Mouse (Mus musculus) forebrain, embryonic 16.5 days (tissue): ENCODE data around the gene Krt12. TPM values are rescaled to one million over a fixed set of nuclear protein-coding genes. Genes with fewer than 3 reads are reported as not detected.

Experiments
- ATAC-seq: fragments of 200-750 bp; cut with Nextera tagmentation; 2 replicates; pipeline ENCODE4 v1.8.0; 2017; ENCODE audit warnings: mild to moderate bottlenecking, moderate library complexity
- H3K27ac ChIP-seq: fragments of 300-500 bp; sonication (generic); 2 replicates; pipeline ENCODE4 v1.5.1; 2014; ENCODE audit warnings: low read length, control low read depth
- H3K27me3 ChIP-seq: fragments of 300-500 bp; sonication (generic); replicated peaks from 2 replicates; pipeline ENCODE4 v1.6.1; 2014; ENCODE audit warnings: low read length; ENCODE audit not compliant: control insufficient read depth, insufficient read depth
- H3K36me3 ChIP-seq: fragments of 300-500 bp; sonication (generic); 2 replicates; pipeline ENCODE4 v1.6.1; 2014; ENCODE audit not compliant: control insufficient read depth, insufficient read depth
- H3K4me1 ChIP-seq: fragments of 300-500 bp; sonication (generic); replicated peaks from 2 replicates; pipeline ENCODE4 v1.6.1; 2014; ENCODE audit warnings: low read length; ENCODE audit not compliant: control insufficient read depth, insufficient read depth
- H3K4me2 ChIP-seq: fragments of 300-500 bp; sonication (generic); 2 replicates; pipeline ENCODE4 v1.6.1; 2014; ENCODE audit warnings: mild to moderate bottlenecking, low read length, control low read depth
- H3K4me3 ChIP-seq: fragments of 300-500 bp; sonication (generic); replicated peaks from 2 replicates; pipeline ENCODE4 v1.5.1; 2014; ENCODE audit warnings: mild to moderate bottlenecking, low read length, control low read depth
- H3K9ac ChIP-seq: fragments of 300-500 bp; sonication (generic); replicated peaks from 2 replicates; pipeline ENCODE4 v1.6.1; 2014; ENCODE audit warnings: low read depth, low read length, control low read depth
- H3K9me3 ChIP-seq: fragments of 300-500 bp; sonication (generic); 2 replicates; pipeline ENCODE4 v1.6.1; 2016; ENCODE audit warnings: low read length; ENCODE audit not compliant: control insufficient read depth
- WGBS: fragments of 180-500 bp; shearing (Covaris S2); extraction: QIAGEN DNeasy Blood & Tissue Kit; methylation state at CpG from one replicate; pipeline ENCODE4 v1.1.7; 2014; 5-methylcytosine and 5-hydroxymethylcytosine counted together
- polyA plus RNA-seq: library from polyadenylated mRNA; unstranded; fragments of >200 nt; fragmentation: Nextera tagmentation; extraction: Ambion mirVana; gene quantifications from 2 replicates; pipeline ENCODE4 v1.2.1, GENCODE M21; 2015

Gene Krt12
- polyA plus RNA-seq, 1 experiment from 2014 or later: 0.18 TPM

DNA sequence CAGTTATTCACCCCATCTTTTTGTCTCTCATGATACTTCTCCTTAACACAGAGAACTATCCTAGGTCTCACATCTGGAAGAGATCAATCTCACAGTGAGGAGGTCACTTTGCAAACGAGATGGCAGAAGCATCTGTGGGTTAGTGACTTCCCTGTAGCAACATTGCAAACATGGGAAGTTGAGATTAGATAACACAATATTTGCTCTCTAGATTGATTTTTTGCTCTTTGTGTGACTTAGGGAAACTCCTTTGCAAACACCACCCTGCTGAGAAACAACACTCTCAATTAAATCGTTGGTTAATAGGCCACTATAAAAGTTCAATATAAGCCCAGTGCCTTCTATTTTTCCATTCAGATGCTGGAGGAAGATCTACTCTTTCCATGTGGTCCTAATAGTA is 26.7 kb upstream of the Krt12 start:
- H3K4me2 ChIP-seq: no peak overlapping the region
- no peaks in the 10 kb centered on the region for H3K36me3 ChIP-seq
- no peaks in the 10 kb centered on the region for H3K9me3 ChIP-seq
- H3K4me3 ChIP-seq: no peak overlapping the region
- no peaks in the 10 kb centered on the region for H3K4me1 ChIP-seq
- H3K27me3 ChIP-seq: no peaks in the 10 kb centered on the region
- no peak overlapping the region for H3K9ac ChIP-seq
- WGBS: 76% methylated on average over 2 of the region's 2 CpGs
- no peak overlapping the region for H3K27ac ChIP-seq
- ATAC-seq: no peak

DNA sequence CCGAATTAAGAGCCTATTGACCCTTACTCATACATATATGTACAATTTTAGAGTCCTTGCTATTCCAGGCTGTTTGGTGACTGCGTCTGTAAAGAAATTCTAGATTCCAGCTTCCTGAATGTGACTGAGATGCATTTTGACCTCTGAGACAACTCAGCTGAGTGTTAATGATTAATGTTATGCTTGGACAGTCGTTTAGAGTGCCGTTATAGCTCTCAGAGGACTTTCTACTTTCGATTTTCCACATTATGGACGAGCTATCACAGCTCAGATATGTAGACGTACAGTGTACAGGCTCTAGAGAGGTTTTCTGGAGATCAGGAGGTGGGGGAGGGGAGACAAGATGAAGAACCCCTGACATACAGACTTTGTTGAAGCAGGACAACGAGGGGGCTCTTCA is 19.2 kb upstream of the Krt12 start:
- WGBS: 72% methylated on average over 8 of the region's 8 CpGs
- Histone ChIP-seq H3K9me3 (no peaks in the 10 kb centered on the region), H3K9ac (no peak overlapping the region), H3K27me3 (no peaks in the 10 kb centered on the region), H3K27ac (no peak overlapping the region), H3K4me1 (no peaks in the 10 kb centered on the region), H3K4me3 (no peak overlapping the region), H3K36me3 (no peaks in the 10 kb centered on the region), H3K4me2 (no peak overlapping the region)
- no peak for ATAC-seq

DNA sequence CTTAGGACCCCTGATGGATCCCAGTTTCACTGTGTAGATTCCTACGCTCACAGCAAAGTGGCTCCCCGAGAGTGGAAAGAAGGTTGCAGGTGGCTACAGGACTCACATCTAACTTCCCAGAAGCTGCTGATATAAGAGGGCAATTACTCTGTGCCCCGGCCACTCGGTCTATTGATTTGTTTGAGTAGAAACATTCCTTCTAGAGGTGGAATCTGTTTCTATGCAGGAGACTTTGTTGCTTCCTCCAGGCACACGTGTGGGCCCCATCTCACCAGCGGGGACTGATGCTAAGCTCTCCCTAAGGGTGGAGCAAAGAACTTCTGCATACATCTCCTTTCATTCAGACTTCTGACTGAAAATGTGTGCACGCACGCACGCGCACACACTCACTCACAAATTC is 17.4 kb upstream of the Krt12 start:
- no peak for ATAC-seq
- 79% methylated on average over 10 of the region's 10 CpGs for WGBS
- Histone ChIP-seq H3K27me3 (no peaks in the 10 kb centered on the region), H3K36me3 (no peaks in the 10 kb centered on the region), H3K9me3 (no peaks in the 10 kb centered on the region), H3K9ac (no peak overlapping the region), H3K4me1 (no peaks in the 10 kb centered on the region), H3K4me2 (no peak overlapping the region), H3K27ac (no peak overlapping the region), H3K4me3 (no peak overlapping the region)

DNA sequence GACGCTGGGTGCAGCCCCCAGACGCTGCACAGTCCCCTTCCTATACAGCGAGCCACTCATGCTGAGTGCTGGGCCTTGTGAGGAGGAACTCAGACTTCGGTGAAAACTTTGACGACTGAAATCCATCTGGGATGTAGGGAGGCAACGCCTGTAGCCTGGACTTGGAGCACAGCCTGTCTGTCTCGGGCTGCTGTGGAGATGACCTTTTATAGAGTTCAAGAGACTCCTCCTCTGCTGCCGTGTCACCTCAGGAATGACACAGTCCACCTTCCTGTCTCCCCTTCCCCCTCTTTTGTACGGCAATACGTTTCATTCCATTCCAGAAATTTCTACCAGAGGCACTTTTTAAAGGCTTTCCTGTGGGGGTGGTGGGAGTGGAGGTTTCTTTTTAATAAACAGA is 15.9 kb upstream of the Krt12 start, which contains the start of gene Krt20:
Gene Krt20 (minus strand): TSS at position 179 of the 400 bp plus-strand sequence.
- ATAC-seq: no peak
- 69% methylated on average over 10 of the region's 10 CpGs for WGBS

DNA sequence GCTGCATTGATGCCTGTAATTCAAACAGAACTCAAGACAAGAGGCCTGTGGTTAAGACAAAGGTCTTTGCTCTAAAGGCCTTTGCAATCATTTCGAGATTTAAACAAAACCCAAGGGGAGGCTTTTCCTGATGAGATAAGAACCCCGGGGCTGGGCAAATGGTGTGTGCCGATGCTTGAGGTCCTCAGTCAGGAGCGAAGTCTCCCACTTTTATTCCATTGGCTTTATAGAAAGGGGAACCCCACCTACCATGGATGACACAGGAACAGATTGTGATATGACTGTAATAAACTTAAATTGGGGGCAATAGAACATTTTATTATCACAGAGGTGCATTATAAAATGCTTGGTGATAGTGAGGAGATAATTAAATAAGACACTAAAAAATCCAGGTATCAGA is 14.6 kb upstream of the Krt12 start:
- no peaks in the 10 kb centered on the region for H3K27me3 ChIP-seq
- H3K27ac ChIP-seq: no peak overlapping the region
- H3K36me3 ChIP-seq: no peaks in the 10 kb centered on the region
- no peak for ATAC-seq
- no peak overlapping the region for H3K9ac ChIP-seq
- H3K4me1 ChIP-seq: no peaks in the 10 kb centered on the region
- no peak overlapping the region for H3K4me2 ChIP-seq
- WGBS: 37% methylated on average over 4 of the region's 4 CpGs
- H3K9me3 ChIP-seq: no peaks in the 10 kb centered on the region
- H3K4me3 ChIP-seq: no peak overlapping the region

More for the DNA sequence above, 15.9 kb upstream of the Krt12 start, which contains the start of gene Krt20:
- H3K9me3 ChIP-seq: no peaks in the 10 kb centered on the region
- no peak within 1 kb of the TSS for H3K4me2 ChIP-seq
- no peaks in the 10 kb centered on the region for H3K27me3 ChIP-seq
- no peak within 1 kb of the TSS for H3K9ac ChIP-seq
- no peak within 1 kb of the TSS for H3K27ac ChIP-seq
- no peak within 1 kb of the TSS for H3K4me3 ChIP-seq
- H3K36me3 ChIP-seq: no peaks in the 10 kb centered on the region
- no peaks in the 10 kb centered on the region for H3K4me1 ChIP-seq

DNA sequence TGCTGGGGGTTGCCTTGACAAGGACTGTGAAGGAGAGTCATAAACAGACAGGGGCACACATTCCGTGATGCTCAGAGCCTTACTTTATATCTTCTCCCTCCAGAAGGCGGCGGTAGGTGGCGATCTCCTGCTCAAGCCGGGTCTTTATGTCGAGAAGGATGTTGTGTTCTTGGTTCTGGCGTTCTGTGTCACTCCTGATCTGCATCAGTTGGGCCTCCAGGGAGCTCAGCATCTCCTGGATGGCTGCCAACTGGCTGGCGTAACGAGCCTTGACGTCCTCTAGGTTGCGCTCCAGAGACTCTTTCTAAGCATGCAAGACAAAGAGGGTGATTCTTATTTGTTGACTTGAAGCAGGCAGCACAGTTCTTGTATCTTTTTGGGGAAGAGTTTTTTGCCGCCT is 8.6 kb upstream of the Krt12 start:
- no peak overlapping the region for H3K9ac ChIP-seq
- no peak overlapping the region for H3K4me3 ChIP-seq
- no peaks in the 10 kb centered on the region for H3K9me3 ChIP-seq
- WGBS: 45% methylated on average over 12 of the region's 12 CpGs
- H3K36me3 ChIP-seq: no peaks in the 10 kb centered on the region
- no peaks in the 10 kb centered on the region for H3K27me3 ChIP-seq
- ATAC-seq: no peak
- no peak overlapping the region for H3K27ac ChIP-seq
- 0 out of 2 replicates have a peak, but pooled peaks cover 3% of the 10 kb centered on the region for H3K4me1 ChIP-seq
- H3K4me2 ChIP-seq: no peak overlapping the region

DNA sequence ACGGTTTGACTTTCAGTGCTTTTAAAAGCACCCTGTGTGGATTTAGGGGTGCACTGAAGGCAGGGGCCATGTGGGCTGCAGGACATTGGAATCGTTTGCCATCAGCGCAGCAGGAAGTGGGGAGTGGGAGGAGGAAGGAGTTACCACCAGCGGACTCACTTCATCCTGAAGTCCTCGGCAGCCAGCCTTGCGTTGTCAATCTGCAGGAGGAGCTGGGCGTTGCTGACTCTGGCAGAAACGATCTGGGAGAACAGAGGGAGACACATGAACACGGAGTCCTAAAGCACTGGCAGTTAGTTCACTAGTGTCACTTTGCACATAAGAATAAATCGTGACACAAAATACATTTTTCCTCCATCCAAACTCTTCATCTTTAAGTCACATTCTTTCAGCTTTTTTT is 1.5 kb downstream of the Krt12 start:
- H3K4me2 ChIP-seq: no peak overlapping the region
- WGBS: 57% methylated on average over 10 of the region's 10 CpGs
- H3K4me3 ChIP-seq: no peak overlapping the region
- H3K27ac ChIP-seq: no peak overlapping the region
- no peaks in the 10 kb centered on the region for H3K9me3 ChIP-seq
- H3K4me1 ChIP-seq: no peaks in the 10 kb centered on the region
- no peaks in the 10 kb centered on the region for H3K36me3 ChIP-seq
- H3K9ac ChIP-seq: no peak overlapping the region
- no peak for ATAC-seq
- no peaks in the 10 kb centered on the region for H3K27me3 ChIP-seq

DNA sequence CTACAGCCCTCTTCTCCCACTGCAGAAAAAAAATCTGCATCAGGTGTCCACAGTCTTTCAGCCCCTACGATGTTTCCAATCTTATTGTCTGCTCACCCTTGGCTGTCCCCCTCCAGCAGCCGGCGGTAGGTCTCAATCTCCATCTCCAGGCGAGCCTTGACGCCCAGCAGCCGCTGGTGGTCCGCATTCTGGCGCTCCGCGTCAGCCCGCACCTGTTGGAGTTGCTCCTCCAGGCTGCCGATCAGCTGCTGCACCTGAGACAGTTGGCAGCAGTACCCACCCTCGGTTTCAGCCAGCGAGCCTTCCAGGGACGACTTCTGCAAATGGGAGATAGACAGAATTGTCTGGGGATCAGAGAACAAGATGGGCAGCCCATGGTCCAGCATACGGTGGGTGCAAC is 4.2 kb downstream of the Krt12 start:
- ATAC-seq: no peak
- Histone ChIP-seq H3K9ac (no peak overlapping the region), H3K27ac (no peak overlapping the region), H3K4me3 (no peak overlapping the region), H3K4me2 (no peak overlapping the region), H3K27me3 (no peaks in the 10 kb centered on the region), H3K36me3 (no peaks in the 10 kb centered on the region), H3K9me3 (no peaks in the 10 kb centered on the region), H3K4me1 (no peaks in the 10 kb centered on the region)
- whole genome bisulfite sequencing: 66% methylated on average over 16 of the region's 16 CpGs

DNA sequence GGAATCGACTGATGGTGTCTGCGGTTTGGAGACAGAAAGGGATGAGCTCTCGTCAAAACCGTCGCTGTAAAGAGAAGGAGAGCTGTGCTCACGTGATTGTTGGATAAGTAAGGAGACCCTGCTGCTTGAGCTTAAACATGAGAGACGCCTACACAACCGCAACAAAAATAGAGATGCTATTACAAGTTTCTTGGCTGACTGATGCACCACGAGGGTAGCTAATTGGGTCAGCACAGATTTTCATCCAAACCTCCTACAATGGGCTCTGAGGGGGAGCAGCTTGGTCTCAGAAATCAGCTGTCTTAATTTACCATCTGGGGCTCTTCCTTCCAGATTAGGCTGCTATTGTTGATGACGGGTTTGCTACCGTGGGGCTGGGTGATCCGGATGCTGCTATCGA is 5.2 kb downstream of the Krt12 start:
- H3K9ac ChIP-seq: no peak overlapping the region
- WGBS: 66% methylated on average over 13 of the region's 13 CpGs
- ATAC-seq: no peak

DNA sequence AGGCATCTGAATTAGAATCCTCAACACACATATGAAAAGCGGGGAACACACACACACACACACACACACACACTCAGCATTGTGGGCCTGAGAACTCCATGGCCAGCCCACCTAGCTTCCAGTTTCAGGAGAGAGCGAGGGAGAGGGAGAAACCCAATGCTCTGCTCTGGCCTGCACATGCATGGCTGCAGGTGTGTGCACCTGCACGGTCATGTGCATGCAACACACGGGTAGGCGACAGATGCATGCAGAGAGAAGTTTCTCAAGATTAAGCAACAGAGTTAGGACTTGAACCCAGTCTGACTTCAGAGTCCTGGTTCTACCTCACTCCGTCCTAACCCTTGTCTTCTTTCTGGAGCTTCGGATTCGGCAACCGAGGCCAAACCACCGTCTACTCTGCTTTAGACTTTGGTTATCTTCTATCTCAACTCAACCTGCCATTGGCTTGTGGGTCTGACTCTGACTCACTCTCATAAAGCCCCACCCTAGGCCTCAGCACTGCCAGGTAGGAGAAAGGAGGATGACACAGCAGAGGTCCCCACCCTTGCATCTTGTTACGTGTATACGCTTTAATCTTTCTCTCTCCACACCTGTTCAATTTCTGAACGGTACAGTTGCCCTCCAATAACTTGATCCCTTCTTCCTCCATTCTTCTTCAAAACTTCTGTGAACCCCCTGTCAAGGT is 7.5 kb downstream of the Krt12 start:
- Histone ChIP-seq H3K4me3 (no peak overlapping the region), H3K27me3 (no peaks in the 10 kb centered on the region), H3K36me3 (no peaks in the 10 kb centered on the region), H3K4me1 (no peaks in the 10 kb centered on the region), H3K9ac (no peak overlapping the region), H3K4me2 (no peak overlapping the region), H3K27ac (no peak overlapping the region), H3K9me3 (no peaks in the 10 kb centered on the region)
- WGBS: 92% methylated on average over 13 of the region's 13 CpGs
- no peak for ATAC-seq

More for the DNA sequence above, 5.2 kb downstream of the Krt12 start:
- no peaks in the 10 kb centered on the region for H3K4me1 ChIP-seq
- H3K36me3 ChIP-seq: no peaks in the 10 kb centered on the region
- no peaks in the 10 kb centered on the region for H3K9me3 ChIP-seq
- no peaks in the 10 kb centered on the region for H3K27me3 ChIP-seq
- no peak overlapping the region for H3K4me3 ChIP-seq
- H3K4me2 ChIP-seq: no peak overlapping the region
- H3K27ac ChIP-seq: no peak overlapping the region
